Mouse (Mus musculus): ENCODE results near the gene Trpm1. TPM values are rescaled to one million over a fixed set of nuclear protein-coding genes. Genes with fewer than 3 reads are reported as not detected.

The Trpm1 gene
- polyA plus RNA-seq, 1 experiment, result not detected

DNA sequence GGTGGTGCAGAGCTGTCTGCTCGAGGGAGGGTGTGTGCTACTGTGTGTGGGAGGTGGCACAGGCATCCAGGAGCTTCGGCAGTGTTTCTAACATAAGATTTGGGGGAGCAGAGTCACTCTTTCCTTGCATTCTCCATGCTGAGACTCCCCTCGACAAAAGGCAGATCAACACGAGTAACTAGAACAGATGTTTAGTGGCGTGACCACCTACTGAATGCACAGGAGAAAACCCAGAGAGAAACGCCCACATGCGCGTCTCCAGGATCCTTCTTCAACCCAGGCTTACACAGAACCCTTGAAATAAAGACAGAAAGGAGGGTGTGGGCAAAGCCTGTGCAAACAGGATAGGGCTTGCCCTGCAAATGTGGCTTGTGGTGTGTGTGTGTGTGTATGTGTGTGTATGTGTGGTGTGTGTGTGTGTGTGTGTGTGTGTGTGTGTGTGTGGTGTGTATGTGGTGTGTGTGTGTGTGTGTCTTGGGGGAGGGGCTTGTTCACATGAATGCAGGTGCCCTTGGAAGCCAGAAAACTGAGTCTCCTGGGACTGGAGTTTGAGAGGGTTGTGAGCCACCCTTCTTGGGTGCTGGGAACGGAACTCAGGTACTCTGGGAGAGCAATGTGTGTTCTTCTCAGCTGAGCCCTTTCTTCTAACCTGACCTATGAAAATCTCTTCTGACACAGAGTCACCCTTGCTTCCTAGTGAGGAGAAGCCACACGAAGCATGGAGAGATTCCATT is 7.3 kb downstream of the Trpm1 start:
- WGBS, result 51% methylated on average over 10 of the region's 10 CpGs
- peak overlapping the region; percentile 72 for H3K27ac ChIP-seq (ENCODE audit: insufficient read depth, low read depth, low read length)
- H3K4me3 ChIP-seq (ENCODE audit: insufficient read depth, low read depth, low read length), result no peak overlapping the region
- peaks cover 44% of the 10 kb centered on the region for H3K4me1 ChIP-seq (ENCODE audit: control insufficient read depth, insufficient read depth, low read length)
- TF ChIP-seq POLR2A (IDR thresholded peaks at IDR 0.05; ENCODE audit: insufficient read depth, low read depth, low read length) (no peak), CTCF (IDR thresholded peaks at IDR 0.05; ENCODE audit: insufficient read depth, low read depth, low read length) (no peak)

DNA sequence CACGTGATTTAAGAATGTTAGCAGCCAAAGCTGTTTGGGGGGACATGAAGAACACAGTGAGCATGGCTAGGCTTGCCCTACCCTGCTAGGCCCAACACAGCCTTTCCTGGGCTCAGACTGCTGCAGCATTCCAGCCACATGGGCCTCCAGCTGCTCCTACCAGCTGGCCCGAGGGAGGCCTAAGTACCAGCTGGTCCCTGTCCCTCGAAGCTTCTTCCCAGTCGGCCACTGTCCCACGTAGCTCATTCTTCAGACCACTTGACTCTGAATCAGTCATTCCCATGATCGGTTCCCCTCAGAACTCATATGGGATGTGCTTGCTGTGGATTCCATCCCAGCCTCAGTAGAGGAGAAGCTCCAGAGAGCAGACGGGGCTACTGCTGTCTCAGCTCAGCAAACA is 8.4 kb downstream of the Trpm1 start:
- peaks cover 44% of the 10 kb centered on the region for H3K4me1 ChIP-seq (ENCODE audit: control insufficient read depth, insufficient read depth, low read length)
- 79% methylated on average over 7 of the region's 7 CpGs for WGBS
- TF ChIP-seq POLR2A (IDR thresholded peaks at IDR 0.05; ENCODE audit: insufficient read depth, low read depth, low read length), result no peak
- TF ChIP-seq CTCF (IDR thresholded peaks at IDR 0.05; ENCODE audit: insufficient read depth, low read depth, low read length), result no peak
- no peak overlapping the region for H3K27ac ChIP-seq (ENCODE audit: insufficient read depth, low read depth, low read length)
- no peak overlapping the region for H3K4me3 ChIP-seq (ENCODE audit: insufficient read depth, low read depth, low read length)

DNA sequence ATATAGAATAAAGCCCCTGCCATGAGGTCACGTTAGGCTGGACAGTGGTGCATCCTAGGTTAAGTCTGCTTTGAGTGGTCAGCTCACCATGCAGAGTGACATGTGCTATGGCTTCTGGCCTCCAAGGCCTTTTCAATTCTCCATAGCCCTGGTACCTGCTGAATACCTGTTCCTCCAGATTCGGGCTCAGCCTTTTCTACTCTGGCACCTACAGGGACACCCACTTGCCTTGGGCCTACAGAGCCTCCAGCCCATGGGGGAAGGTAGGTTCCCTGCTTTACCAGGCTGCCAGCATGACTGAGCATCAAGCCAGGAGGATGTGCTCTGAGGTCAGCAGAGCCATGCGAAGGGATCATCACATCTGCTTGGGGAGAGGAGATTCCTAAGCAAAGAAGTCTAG is 9.5 kb downstream of the Trpm1 start:
- WGBS, result 93% methylated on average over 3 of the region's 3 CpGs
- TF ChIP-seq POLR2A (IDR thresholded peaks at IDR 0.05; ENCODE audit: insufficient read depth, low read depth, low read length), result no peak
- TF ChIP-seq CTCF (IDR thresholded peaks at IDR 0.05; ENCODE audit: insufficient read depth, low read depth, low read length), result no peak
- Histone ChIP-seq H3K4me3 (ENCODE audit: insufficient read depth, low read depth, low read length) (no peak overlapping the region), H3K4me1 (ENCODE audit: control insufficient read depth, insufficient read depth, low read length) (peaks cover 40% of the 10 kb centered on the region), H3K27ac (ENCODE audit: insufficient read depth, low read depth, low read length) (no peak overlapping the region)

DNA sequence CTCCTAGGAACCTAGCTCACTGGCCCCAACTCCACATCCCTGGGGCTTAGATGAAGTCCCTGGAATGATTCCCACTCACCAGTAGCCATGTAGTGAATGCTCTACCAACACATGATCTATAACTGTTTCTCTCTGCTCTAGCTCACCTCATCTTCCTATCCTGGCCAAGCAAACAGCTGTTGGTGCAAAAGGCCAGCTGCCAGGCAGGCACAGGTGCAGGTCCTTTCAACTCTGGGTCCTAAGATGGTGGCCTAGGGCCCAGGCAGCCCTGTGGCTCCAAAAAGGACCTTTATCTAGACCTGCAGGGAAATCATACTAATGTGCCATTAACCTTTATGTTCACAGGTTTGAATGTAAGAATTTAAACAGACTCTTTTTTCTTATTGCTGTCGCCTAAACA is 10.3 kb downstream of the Trpm1 start:
- Histone ChIP-seq H3K27ac (ENCODE audit: insufficient read depth, low read depth, low read length) (no peak overlapping the region), H3K4me1 (ENCODE audit: control insufficient read depth, insufficient read depth, low read length) (peaks cover 32% of the 10 kb centered on the region), H3K4me3 (ENCODE audit: insufficient read depth, low read depth, low read length) (no peak overlapping the region)
- 97% methylated on average over 1 of the region's 1 CpGs for whole genome bisulfite sequencing
- TF ChIP-seq CTCF (IDR thresholded peaks at IDR 0.05; ENCODE audit: insufficient read depth, low read depth, low read length) (no peak), POLR2A (IDR thresholded peaks at IDR 0.05; ENCODE audit: insufficient read depth, low read depth, low read length) (no peak)

DNA sequence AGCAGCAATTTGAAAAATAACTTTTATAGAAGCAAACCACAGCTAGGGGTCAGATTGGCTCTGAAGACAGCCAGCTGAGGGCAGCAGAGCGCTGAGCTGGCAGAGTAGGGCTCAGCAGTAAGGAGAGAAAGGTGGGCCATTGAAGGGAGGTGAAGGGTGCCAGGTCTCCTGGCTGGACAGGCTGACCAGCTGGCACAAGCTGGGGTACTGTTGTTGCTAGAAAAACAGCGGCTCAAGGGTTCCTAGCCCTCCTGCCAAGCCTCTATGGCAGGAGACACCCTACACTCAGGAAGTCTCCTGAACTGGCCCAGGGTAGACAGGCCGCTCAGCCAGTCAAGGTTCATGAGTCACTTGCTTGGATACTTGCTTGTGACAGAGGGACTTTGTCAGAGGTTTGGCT is 11.4 kb downstream of the Trpm1 start:
- H3K27ac ChIP-seq (ENCODE audit: insufficient read depth, low read depth, low read length), result no peak overlapping the region
- WGBS, result 50% methylated on average over 3 of the region's 3 CpGs
- no peak overlapping the region for H3K4me3 ChIP-seq (ENCODE audit: insufficient read depth, low read depth, low read length)
- TF ChIP-seq CTCF (IDR thresholded peaks at IDR 0.05; ENCODE audit: insufficient read depth, low read depth, low read length), result peak; percentile 82
- no peak for TF ChIP-seq POLR2A (IDR thresholded peaks at IDR 0.05; ENCODE audit: insufficient read depth, low read depth, low read length)
- H3K4me1 ChIP-seq (ENCODE audit: control insufficient read depth, insufficient read depth, low read length), result peaks cover 23% of the 10 kb centered on the region

DNA sequence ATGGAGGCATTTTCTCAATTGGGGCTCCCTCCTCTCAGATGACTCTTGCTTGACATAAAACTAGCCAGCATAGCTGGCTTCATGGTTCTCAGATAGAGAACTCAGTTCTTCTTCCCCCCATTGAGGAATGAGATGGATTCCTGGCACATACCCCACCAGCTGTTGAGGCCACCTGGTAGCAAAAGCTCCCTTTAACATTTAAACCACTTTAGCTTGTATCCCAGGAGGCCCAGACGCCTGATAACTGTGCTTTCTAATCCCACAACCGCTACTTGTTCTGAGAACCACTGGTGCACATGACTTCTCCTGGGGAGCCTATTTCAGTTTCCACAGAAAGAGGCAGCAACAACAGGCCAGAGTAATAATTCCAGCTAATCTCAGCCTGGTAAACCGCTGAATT is 12.4 kb downstream of the Trpm1 start:
- Histone ChIP-seq H3K4me1 (ENCODE audit: control insufficient read depth, insufficient read depth, low read length) (peaks cover 14% of the 10 kb centered on the region), H3K4me3 (ENCODE audit: insufficient read depth, low read depth, low read length) (no peak overlapping the region), H3K27ac (ENCODE audit: insufficient read depth, low read depth, low read length) (no peak overlapping the region)
- no peak for TF ChIP-seq CTCF (IDR thresholded peaks at IDR 0.05; ENCODE audit: insufficient read depth, low read depth, low read length)
- no peak for TF ChIP-seq POLR2A (IDR thresholded peaks at IDR 0.05; ENCODE audit: insufficient read depth, low read depth, low read length)
- 74% methylated on average over 3 of the region's 3 CpGs for WGBS

DNA sequence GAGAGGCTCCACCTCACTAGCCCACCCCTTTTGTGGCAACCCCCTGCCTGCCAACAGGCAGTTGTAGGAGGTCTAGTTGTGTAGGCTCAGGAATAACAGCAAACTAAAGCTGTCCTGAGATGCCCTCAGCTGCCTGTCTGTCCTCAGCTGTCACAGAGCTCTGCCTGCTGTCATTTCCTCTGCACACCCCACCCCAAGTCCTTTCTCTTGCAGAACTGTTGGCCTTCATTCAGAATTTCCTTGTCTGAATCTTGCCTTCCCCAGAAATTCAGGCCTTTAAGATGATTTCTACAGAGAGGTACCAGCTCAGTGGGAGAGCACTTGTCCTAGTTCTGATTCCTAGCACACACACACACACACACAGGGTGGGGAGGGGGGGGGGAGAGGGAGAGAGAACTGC is 13.1 kb downstream of the Trpm1 start:
- Histone ChIP-seq H3K27ac (ENCODE audit: insufficient read depth, low read depth, low read length) (no peak overlapping the region), H3K4me3 (ENCODE audit: insufficient read depth, low read depth, low read length) (no peak overlapping the region), H3K4me1 (ENCODE audit: control insufficient read depth, insufficient read depth, low read length) (peaks cover 12% of the 10 kb centered on the region)
- no peak for TF ChIP-seq CTCF (IDR thresholded peaks at IDR 0.05; ENCODE audit: insufficient read depth, low read depth, low read length)

DNA sequence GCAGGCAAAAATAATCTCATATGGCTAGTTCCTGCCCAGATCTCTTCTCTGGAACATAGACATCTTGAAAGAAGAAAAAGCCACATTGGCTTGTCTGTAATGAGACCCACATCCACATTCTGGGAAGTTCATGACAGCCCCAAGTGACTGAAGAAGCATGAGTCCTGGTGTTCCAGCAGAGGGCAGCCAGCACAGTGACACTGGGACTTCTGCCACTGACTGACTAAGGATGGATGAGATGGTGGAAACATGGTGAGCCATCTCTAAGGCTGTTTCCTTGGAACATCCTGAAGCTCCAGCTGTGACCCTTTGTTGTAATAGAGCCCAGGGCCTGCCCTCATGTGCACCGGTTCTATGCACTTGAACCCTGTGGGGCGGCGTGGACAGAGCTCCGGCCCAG is 25.7 kb downstream of the Trpm1 start:
- Histone ChIP-seq H3K27ac (ENCODE audit: insufficient read depth, low read depth, low read length) (no peak overlapping the region), H3K4me3 (ENCODE audit: insufficient read depth, low read depth, low read length) (no peak overlapping the region), H3K4me1 (ENCODE audit: control insufficient read depth, insufficient read depth, low read length) (no peaks in the 10 kb centered on the region)
- TF ChIP-seq CTCF (IDR thresholded peaks at IDR 0.05; ENCODE audit: insufficient read depth, low read depth, low read length), result no peak
- no peak for TF ChIP-seq POLR2A (IDR thresholded peaks at IDR 0.05; ENCODE audit: insufficient read depth, low read depth, low read length)
- WGBS, result 91% methylated on average over 4 of the region's 4 CpGs

DNA sequence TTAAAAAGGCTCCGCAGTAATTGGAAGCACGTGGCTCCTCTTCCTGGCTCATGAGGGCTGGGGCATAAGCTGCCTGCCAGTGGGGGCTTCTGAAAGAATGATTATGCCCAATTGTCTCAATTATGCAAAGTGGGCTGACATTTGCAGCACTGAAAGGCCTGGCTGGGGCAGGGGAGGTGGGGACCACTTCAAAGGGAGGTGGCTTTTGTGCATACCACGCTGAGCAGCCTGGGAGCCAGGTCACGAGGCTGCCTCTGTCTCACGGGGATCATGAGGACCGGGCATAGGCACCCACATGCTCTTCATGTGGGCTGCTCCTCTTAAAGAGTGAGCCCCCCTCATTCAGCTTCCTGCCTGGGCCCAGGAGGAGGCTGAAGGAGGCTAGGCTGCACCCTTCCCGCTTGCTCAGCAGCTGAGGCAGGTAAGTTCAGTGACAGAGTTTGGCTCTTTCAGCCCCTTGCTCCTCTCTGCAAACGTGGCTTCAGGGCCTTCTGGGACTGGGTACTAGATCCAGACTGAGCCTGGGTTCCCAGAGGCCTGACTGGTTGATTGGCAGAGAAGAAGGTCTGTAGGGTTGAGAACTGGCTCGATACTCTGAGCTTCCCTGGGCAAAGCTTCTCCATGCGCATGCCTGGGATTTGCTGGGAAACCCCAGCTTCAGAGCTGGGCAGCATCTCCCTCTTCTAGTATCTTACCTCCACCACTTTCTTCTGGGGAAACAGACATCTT is 31.7 kb downstream of the Trpm1 start:
- no peak overlapping the region for H3K4me3 ChIP-seq (ENCODE audit: insufficient read depth, low read depth, low read length)
- TF ChIP-seq CTCF (IDR thresholded peaks at IDR 0.05; ENCODE audit: insufficient read depth, low read depth, low read length), result no peak
- TF ChIP-seq POLR2A (IDR thresholded peaks at IDR 0.05; ENCODE audit: insufficient read depth, low read depth, low read length), result no peak
- 61% methylated on average over 10 of the region's 10 CpGs for WGBS
- H3K4me1 ChIP-seq (ENCODE audit: control insufficient read depth, insufficient read depth, low read length), result peaks cover 8% of the 10 kb centered on the region; the same call in 1 of the 2 replicates
- no peak overlapping the region for H3K27ac ChIP-seq (ENCODE audit: insufficient read depth, low read depth, low read length)

All from olfactory bulb, adult 2 months (tissue).